Mouse (Mus musculus): ENCODE data around the gene Ldlrap1.

- TF ChIP-seq TCF12 (IDR thresholded peaks at IDR 0.05; ENCODE audit: low read depth, low read length), result no peak
- no peak for TF ChIP-seq E2F4 (IDR thresholded peaks at IDR 0.05; ENCODE audit: insufficient replicate concordance, low read depth, low read length)
- TF ChIP-seq ZNF384 (IDR thresholded peaks at IDR 0.05; ENCODE audit: low read depth, low read length), result no peak
- no peak for TF ChIP-seq POLR2A (IDR thresholded peaks at IDR 0.05; ENCODE audit: low read depth, low read length)
- no peak for TF ChIP-seq USF1 (IDR thresholded peaks at IDR 0.05; ENCODE audit: low read depth, low read length)
- TF ChIP-seq HCFC1 (IDR thresholded peaks at IDR 0.05; ENCODE audit: low read depth, low read length), result no peak
- TF ChIP-seq EP300 (IDR thresholded peaks at IDR 0.05; ENCODE audit: low read length), result no peak
- no peak for TF ChIP-seq ZC3H11A (IDR thresholded peaks at IDR 0.05; ENCODE audit: low read depth, low read length)
- no peak for TF ChIP-seq JUND (conservative IDR thresholded peaks at IDR 0.05; ENCODE audit: low read depth, low read length)
- TF ChIP-seq CTCF (conservative IDR thresholded peaks at IDR 0.05 in 1 of 2, IDR thresholded peaks at IDR 0.05 in 1 of 2; ENCODE audit: low read depth in 2 of 2, low read length in 2 of 2), result no peak
Measured at GRCm38 (mm10) chr4:134692388-134692787, 75.4 kb downstream of the Ldlrap1 start.

Measured in CH12.LX (cell line).